Mouse (Mus musculus): ENCODE results near the gene P2rx5.

P2rx5 gene

DNA sequence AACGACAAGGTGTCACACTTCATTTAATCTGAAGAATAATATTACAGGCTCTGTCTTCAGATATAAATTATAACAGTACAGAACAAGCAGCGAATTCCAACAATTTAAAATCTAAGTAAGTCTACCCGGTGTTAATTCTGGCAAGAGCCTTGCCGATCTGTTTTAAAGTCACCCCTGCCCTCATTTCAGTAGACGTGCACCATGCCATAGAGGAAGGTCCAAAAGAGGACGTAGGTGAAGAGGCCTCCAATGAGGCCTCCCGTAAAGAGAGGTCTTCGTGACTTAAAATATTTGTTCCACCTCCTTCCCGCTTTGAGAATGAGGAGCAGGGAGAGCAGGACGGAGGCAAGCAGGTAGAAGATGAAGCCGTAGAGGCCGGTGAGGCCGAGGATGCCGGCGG is 16.0 kb downstream of the P2rx5 start:
- no peak for DNase-seq (ENCODE audit: low read depth)

DNA sequence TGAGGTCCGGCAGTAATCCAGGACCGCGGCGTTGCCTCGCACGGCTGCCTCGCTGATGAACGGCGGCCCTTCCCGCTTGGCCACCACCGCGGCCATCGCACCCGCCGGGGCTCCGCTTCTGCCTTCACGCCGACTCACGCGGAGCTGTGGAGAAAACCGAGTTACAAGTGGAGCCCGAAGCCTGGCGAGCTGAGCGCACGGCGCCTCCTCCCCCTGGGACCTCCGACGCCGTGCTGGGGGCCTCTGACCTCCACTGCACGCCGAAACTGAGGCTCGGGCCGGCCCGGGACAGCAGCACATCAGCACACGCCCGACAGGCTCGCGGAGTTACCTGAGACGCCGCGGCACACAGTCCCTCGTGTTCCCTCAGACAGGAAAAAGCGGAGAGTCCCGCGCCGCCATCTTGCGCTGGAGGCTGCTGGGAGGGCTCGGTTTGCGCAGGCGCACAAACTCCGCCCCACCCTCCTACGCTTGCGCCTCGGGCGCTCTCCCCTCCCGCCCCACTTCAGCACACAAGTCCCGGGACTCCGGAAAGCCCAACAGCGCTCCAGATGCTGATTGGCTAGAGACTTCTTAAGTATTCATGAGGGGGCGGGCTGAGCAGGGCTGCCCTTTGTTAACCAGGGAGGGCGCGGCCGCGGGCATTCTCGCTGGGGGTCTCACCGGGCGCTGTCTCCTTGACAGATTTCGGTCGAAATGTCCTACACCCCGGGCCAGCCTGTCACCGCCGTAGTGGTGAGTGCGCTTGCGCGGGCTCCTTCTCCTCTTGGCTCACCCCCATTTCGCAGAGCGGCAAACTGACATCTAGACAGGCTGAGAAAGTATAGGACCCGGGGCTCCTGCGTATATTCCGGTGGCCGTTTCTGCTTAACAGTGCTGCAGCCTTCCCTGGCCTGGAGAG is 16.6 kb downstream of the P2rx5 start, which contains the start of the genes Emc6 and Tax1bp3:
Gene Emc6, minus strand, starts transcription at position 430 of the 901 bp plus-strand sequence.
Gene Tax1bp3, plus strand, starts transcription at position 476 of the 901 bp plus-strand sequence.
- peak; percentile 98 for DNase-seq (ENCODE audit: low read depth)

DNA sequence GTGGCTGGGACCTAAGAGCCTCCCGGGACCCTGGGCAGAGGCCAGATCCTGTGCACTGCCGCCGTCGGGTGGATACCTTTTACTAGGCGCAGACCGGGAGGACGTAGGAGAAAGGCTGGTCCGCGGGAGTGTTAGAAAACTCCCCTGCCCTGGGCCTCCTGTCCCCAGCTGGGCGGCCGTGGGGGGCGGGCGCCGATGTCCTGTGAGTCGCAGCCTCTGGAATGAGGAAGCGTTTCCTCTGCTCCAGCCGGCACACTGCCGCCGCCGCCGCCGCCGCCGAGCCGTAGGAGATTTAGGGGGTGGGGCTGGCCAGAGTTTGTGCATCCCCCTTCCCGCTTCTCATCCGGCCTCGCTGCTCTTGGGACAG is 17.3 kb downstream of the P2rx5 start:
- DNase-seq (ENCODE audit: low read depth): peak; percentile 91

DNA sequence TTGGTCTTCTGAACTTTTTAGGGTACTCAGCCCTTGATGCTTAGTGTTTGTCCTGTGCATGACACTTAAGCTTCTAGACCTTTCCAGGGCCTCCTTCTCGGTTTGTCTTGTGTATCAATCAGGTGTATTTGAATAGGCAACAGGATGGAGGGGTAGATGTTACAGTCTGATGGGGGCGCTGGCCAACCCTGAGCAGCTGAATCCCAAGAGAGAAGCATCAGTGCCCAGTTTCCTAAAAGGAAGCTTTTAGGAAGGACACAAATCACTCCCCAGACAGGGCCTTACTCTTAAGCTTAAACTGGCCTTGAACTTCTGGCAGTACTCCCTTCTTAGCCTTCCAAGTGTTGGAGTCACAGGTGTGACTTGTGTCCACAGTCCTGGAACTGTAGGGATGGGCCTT is 17.7 kb downstream of the P2rx5 start:
- peak; percentile 48 for DNase-seq (ENCODE audit: low read depth)

DNA sequence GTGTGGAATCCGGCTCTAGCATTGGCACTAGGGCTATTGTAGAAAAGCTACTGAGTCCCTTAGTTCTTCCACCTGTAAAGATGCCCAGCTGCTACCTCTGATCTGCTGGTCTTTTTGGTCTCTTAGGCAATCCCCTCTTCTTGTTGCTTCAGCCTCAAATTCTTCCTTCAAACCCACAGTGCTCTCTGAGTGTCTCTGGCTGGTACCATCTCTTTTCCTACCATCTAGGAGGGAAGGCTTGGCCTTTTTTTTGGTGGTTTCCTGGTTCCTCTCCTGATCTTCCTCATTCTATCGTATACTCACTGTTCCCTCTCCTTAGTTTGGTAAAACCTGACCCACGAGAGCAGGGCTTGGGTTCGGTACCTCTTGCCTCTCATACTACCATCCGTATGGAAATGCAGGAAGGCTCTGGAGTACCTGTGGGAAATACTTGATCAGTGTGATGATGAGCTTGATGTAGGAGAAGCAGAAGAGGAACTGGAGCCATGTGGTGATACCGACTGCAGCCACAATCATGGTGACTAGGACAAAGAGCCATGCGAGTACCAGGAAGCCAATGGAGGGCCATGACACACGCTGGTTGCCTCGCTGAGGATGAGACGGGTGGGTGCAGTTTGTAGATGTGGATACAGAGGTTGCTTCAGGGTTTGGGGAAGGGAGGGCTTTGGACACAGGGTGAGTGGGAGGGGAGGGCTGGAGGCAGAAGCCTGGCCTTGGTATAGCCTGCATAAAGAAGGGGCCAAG is 25.8 kb downstream of the P2rx5 start:
- DNase-seq (ENCODE audit: low read depth): no peak

DNA sequence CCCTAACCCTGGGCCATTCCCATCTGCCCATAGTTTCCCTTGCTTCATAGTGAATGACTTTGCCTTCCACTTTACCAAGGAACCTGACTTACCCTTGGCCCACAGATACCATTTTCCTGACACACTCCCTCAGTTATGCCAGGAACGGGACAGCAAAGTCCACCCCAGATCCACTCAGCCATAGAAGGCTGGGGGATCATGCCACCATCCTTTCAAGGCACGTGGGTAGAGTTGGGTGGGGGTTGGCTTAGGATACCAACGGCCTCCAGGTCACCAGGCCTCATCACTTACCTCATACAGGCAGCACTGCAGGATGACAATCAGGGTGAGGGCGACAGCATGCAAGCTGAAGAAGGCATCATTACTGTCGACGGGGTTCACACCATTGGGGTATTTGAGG is 27.0 kb downstream of the P2rx5 start:
- no peak for DNase-seq (ENCODE audit: low read depth)

DNA sequence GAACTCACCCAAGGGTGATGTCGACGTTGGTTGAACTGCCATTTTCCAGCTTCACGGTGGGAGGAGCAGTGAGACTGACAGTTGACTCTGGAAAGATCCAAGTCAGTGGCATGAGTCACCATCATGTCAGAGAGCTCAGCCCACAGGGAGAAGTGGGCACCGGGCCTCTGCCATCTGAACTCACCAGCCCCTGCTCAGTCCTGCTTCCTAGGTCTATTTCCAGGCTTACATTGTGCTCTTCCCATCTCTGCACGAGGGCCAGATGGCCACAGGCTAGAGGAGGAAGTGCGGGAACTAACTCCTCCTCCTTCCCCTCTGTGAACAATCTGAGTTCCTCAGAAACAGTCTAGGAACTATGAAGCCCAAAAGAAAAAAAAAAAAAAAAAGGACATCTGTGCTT is 32.8 kb downstream of the P2rx5 start:
- DNase-seq (ENCODE audit: low read depth): peak; percentile 74

DNA sequence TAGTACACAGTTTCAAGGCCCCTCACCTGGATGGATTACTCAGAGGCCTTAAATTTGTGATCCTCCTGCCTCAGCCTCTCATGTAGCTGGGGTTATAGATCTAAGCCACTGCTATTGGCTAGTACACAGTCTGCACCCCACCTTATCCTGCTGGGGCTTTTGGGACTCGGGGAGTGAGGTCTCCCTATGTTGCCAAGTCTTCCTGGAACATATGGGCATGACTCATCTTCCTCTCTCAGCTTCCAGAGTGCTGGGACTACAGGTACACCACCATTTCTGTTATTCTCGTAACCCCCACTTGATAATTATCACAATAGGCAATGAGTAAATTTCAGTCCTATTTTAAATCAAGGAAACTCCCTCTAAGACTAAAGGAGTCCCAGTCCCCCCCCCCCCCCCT is 34.2 kb downstream of the P2rx5 start:
- no peak for DNase-seq (ENCODE audit: low read depth)

DNA sequence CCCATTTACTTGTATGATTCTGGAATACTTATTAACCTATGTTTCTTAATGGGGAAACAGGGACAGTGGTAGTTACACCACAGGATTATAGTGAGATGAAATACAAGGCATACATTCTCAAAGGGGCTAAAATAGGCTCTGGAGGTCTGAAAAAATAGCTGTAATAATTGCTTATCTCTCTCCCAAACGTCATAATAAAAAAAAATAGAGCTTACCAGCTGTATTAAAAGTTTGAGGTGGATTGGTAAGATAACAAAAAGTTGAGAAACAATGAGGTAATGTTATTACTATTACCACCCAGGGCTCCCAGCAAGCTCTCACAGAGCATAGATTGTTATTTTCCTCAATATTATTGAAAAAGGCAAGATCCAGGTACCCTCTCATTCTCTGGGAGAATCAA is 38.0 kb downstream of the P2rx5 start:
- DNase-seq (ENCODE audit: low read depth): no peak

DNA sequence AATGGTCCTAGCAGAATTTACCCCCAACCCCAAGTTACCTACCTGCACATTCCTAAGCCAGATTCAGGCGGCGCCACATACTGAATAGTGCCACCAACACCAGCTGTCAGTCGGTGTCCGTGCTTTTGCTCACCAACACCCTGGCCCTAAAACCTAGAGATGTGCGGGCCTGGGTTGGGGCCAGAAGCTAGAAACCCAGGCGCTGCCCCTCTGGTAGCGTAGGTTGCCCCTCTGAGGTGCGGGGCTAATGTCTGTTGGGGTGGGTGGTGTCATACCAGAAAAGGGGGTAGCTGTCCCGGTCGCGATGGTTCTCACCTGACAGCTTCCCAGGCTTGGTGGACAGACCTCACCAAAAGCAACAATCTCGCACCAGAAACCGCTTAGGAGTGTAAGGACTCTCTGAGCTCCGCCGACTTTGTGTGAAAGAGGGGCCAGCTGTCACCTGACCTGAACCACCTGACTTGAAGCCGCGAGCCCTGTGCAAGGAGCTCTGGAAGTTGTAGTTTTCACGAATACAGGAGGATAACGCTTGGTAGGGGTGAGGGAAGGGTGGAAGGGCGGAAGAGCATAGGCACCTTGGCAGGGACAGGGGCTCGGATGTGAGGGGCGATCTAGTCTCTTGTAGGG is 38.5 kb downstream of the P2rx5 start, which contains the start of gene Ctns:
Gene Ctns, minus strand, starts transcription at position 440 of the 627 bp plus-strand sequence.
- peak; percentile 90 for DNase-seq (ENCODE audit: low read depth)

DNA sequence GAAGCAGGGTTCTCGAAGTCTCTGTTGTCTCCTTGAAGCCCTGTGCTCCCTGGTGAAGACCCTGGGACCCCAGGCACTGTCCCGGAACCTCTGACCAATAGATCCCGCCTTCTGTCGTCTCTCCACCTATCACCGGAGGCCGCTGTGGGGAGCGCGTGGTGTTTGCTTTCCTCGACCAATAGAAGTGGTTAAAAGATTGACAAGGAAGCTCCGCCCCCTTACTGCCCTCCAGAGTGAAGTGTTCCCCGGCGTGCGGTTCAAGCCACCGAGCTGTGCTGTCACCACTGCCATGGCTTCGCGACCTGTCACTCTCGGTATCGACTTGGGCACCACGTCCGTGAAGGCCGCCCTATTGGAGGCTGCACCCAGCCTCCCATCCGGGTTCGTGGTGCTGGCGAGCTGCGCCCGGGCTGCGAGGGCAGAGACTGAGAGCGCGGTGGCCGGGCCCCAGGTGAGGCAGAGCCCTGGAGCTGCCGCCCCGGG is 39.0 kb downstream of the P2rx5 start, which contains the start of gene Shpk:
Gene Shpk, plus strand, starts transcription at position 231 of the 483 bp plus-strand sequence.
- peak; percentile 95 for DNase-seq (ENCODE audit: low read depth)

DNA sequence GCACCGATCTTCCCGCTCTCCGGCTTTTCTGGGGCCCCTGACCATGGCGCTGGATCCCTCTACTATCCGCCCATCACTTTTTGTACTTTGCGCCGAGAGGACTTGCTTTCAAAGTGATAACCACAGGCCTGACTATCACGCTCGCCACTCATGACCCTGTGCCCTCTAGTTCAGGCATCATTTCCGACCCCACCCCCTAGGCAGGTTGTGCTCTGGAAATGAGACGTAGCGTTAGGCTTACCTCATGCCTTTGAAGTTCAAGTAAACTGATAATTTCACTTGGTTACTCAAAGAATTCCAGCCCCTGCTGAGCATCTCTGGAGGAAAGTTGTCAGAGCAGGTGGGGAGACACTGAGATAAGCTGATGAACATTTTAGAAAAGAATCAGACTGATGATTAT is 39.7 kb downstream of the P2rx5 start:
- no peak for DNase-seq (ENCODE audit: low read depth)

DNA sequence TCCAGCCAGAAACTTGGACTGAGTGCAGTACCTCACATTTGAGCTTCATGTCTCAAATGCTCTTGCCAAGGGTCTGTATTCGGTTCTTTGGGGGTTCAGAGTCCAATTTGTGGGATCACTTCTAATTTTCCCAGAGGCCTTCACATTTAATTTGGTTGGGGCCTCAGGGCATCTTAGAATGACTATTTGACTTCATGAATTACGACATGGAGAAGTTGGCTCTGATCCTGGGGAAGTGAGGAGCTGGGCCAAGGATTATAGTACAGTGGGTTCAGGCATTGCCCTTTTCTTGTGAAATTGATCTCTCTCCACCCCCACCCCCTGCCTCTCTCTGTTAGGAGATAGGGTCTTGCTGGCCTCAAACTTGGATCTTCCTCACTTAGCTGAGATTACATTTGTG is 40.8 kb downstream of the P2rx5 start:
- peak; percentile 88 for DNase-seq (ENCODE audit: low read depth)

DNA sequence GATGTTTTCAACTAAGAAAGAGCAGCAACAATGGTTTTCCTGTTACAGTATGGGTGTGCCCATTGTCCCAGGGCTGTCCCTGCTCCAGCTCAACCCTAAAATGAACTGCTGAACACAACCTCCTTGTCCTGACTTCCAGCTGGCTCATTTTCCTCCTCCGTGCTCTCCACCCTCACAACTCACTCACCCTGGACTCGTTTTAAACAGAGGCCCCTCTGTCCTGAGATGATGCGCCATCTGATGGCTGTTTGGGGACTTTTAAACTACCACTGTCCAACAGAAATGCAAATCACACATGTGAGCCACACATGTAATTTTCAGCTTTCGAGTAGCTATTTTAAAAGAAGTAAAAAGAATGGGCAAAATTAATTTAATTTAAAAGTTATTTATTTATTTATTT is 41.4 kb downstream of the P2rx5 start:
- DNase-seq (ENCODE audit: low read depth): peak; percentile 55

DNA sequence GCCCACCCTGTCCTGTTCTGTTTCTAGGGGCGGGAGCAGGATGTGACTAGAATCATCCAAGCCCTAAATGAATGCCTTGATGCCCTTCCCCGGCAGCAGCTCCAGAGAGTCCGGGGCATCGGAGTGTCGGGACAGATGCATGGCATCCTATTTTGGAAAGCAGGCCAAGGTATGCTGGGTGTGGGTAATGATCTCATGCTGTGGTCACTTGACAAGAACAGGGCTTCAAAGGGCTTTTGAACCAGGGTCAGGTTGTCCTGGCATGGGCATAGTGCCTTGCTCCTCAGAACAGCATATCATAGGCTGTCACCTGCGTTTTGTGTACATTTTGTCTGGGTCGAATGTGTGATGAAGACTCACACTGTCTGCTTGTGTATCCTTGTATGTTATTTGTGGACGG is 43.7 kb downstream of the P2rx5 start:
- DNase-seq (ENCODE audit: low read depth): no peak

DNA sequence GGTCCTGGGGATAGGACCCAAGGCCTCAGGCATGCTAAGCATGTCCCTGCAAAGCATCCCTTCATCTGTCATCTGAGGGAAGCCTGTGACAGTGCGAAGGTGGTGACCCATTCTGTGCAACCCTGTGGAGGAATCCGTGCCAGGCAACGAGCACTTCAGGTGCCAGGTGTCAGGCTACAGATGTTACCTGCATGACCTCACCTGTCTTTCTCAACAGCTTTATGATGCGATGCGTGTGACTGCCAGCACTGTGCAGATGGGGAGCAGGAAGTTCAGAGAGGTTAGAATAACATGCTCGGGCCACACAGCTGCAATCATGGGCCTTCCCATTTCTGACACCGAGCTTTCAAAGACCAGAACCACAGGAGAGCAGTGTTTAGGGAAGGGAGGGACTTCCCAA is 45.0 kb downstream of the P2rx5 start:
- DNase-seq (ENCODE audit: low read depth): no peak

DNA sequence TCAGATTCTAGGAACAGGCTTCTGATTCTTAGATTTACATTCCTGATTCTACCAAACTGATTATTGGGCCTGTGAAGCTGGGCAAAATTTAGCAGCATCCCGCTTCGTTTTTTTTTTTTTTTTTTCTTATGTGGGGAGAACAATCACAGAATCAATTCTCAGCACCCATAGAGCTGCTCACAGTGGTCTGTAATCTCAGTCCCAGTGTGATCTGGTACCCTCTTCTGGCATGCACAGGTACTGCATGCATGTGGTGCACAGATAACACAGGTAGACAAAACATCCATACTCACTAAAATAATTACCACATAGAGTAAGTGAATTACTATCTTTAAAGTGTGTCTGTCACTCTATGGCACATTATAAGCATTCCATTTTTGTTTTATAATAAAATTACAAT is 47.4 kb downstream of the P2rx5 start:
- no peak for DNase-seq (ENCODE audit: low read depth)

DNA sequence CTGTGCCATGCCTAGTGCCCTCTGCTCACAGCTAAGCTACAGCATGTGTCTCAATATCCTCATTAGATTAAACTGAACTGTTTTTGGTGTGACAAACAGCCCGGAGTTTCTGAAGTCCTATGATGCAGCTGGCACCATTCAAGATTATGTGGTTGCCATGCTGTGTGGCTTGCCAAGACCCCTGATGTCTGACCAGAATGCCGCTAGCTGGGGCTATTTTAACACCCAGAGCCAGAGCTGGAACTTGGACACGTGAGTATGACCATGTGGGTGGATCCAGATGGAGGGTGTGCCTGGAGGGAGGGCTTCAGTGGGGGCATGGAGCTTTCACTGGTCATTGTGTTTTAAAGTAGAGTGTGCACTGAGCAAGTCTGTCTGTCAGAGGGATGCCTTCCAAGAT is 53.7 kb downstream of the P2rx5 start:
- no peak for DNase-seq (ENCODE audit: low read depth)

DNA sequence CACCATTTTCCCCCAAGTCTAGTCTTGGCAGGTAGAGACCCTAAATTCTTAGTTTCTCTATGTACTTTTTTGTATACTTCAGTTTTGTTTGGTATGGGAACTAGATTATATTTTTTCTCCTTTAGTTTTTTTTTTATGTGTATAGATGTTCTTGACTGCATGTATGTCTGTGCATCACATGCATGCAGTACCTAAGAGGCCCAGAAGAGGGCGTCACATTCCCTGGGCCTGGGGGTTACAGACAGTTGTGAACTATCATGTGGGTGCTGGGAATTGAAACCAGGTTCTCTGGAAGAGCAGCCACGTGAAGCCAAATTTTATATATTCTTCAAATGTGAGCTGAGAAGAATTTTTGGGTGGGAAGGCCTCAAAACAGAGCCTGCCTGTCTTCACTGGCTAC is 59.5 kb downstream of the P2rx5 start:
- DNase-seq (ENCODE audit: low read depth): no peak

DNA sequence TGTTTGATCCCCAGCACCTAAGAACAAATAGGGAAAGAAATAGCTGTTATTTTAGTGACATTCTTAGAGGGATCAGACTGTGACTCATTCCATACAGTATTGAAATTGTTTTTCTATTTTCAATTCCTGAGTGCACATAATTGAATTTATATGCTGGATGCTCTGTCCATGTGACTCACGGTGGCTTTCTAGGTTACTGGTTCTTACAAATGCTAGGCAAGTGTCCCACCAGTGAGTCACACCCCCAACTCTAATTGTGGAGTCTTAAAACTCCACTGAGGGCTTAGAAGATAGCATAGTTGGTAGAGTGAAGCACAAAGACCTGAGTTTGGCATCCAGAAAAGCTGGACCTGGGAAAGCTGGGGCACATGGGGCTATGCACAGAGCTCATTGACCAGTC is 60.4 kb downstream of the P2rx5 start:
- peak; percentile 62 for DNase-seq (ENCODE audit: low read depth)

Measured in NIH3T3 (cell line).